Mouse (Mus musculus) midbrain, postnatal 0 days (tissue): ENCODE measurements at regions not wholly inside any gene's neighbourhood (a gene's known extent, or its start where the extent isn't known, plus 50 kb on each side); places are given as distances from the start of the nearest gene placed in this dataset.

ENCODE experiments used
- ATAC-seq: fragments of 200-750 bp; cut with Nextera tagmentation; 2 replicates; pipeline ENCODE4 v1.8.0; 2017; ENCODE audit warnings: moderate number of reproducible peaks, mild to moderate bottlenecking, moderate TSS enrichment, moderate library complexity; ENCODE audit not compliant: low FRiP score
- DNase-seq: peaks from one replicate; pipeline ENCODE4 v3.0.0-alpha.2; 2015; ENCODE audit warnings: low spot score
- H3K27ac ChIP-seq: fragments of 300-500 bp; sonication (generic); 2 replicates; pipeline ENCODE4 v1.5.1; 2014; ENCODE audit warnings: low read depth, mild to moderate bottlenecking, low read length, mixed read lengths
- H3K27me3 ChIP-seq: fragments of 300-500 bp; sonication (generic); 2 replicates; pipeline ENCODE4 v1.6.1; 2014; ENCODE audit warnings: low read length, control low read depth, mixed read lengths; ENCODE audit not compliant: insufficient read depth
- H3K36me3 ChIP-seq: fragments of 300-500 bp; sonication (generic); 2 replicates; pipeline ENCODE4 v1.6.1; 2014; ENCODE audit warnings: low read length, control low read depth, mixed read lengths; ENCODE audit not compliant: insufficient read depth
- H3K4me1 ChIP-seq: fragments of 300-500 bp; sonication (generic); 2 replicates; pipeline ENCODE4 v1.6.1; 2014; ENCODE audit warnings: mild to moderate bottlenecking, control low read depth, antibody characterized with exemption, low read length, mixed read lengths; ENCODE audit not compliant: insufficient read depth
- H3K4me2 ChIP-seq: fragments of 300-500 bp; sonication (generic); 2 replicates; pipeline ENCODE4 v1.6.1; 2014; ENCODE audit warnings: low read depth, mild to moderate bottlenecking, low read length, mixed read lengths; ENCODE audit not compliant: poor library complexity, severe bottlenecking
- H3K4me3 ChIP-seq: fragments of 300-500 bp; sonication (generic); 2 replicates; pipeline ENCODE4 v1.5.1; 2014; ENCODE audit warnings: low read depth, mild to moderate bottlenecking, low read length, moderate library complexity
- H3K9ac ChIP-seq: fragments of 300-500 bp; sonication (generic); replicated peaks from 2 replicates; pipeline ENCODE4 v1.6.1; 2014; ENCODE audit warnings: mild to moderate bottlenecking, low read length, moderate library complexity, mixed read lengths; ENCODE audit not compliant: poor library complexity, severe bottlenecking
- H3K9me3 ChIP-seq: fragments of 300-500 bp; sonication (generic); 2 replicates; pipeline ENCODE4 v1.6.1; 2016; ENCODE audit warnings: low read length, control low read depth
- CTCF ChIP-seq: IDR thresholded peaks from 2 replicates; pipeline ENCODE4 v1.5.1; 2016; ENCODE audit warnings: antibody characterized with exemption, mild to moderate bottlenecking
- WGBS: fragments of 180-500 bp; shearing (Covaris S2); extraction: QIAGEN DNeasy Blood & Tissue Kit; methylation state at CpG from one replicate; pipeline ENCODE4 v1.1.7; 2014; 5-methylcytosine and 5-hydroxymethylcytosine counted together

GRCm38 (mm10) chr13:97548527-97548977 is 211.9 kb downstream of the Gm10260 start:
- Histone ChIP-seq H3K27ac (peak overlapping the region; percentile 26), H3K36me3 (no peaks in the 10 kb centered on the region), H3K9me3 (no peaks in the 10 kb centered on the region), H3K27me3 (no peaks in the 10 kb centered on the region), H3K9ac (no peak overlapping the region), H3K4me1 (no peaks in the 10 kb centered on the region), H3K4me3 (no peak overlapping the region), H3K4me2 (no peak overlapping the region)
- peak; percentile 28 for DNase-seq
- no peak for TF ChIP-seq CTCF
- no peak for ATAC-seq
- 31% methylated on average over 9 of the region's 9 CpGs for WGBS

- no peak overlapping the region for H3K4me3 ChIP-seq
- H3K4me1 ChIP-seq, result no peaks in the 10 kb centered on the region
- H3K27ac ChIP-seq, result no peak overlapping the region
- 59% methylated on average over 5 of the region's 5 CpGs for WGBS
- no peaks in the 10 kb centered on the region for H3K27me3 ChIP-seq
- no peaks in the 10 kb centered on the region for H3K36me3 ChIP-seq
- no peak for ATAC-seq
- no peak overlapping the region for H3K9ac ChIP-seq
- DNase-seq, result no peak
- no peak overlapping the region for H3K4me2 ChIP-seq
- TF ChIP-seq CTCF, result no peak
- no peaks in the 10 kb centered on the region for H3K9me3 ChIP-seq
Observed at GRCm38 (mm10) chr13:97546936-97547335, 213.5 kb downstream of the Gm10260 start.

DNA sequence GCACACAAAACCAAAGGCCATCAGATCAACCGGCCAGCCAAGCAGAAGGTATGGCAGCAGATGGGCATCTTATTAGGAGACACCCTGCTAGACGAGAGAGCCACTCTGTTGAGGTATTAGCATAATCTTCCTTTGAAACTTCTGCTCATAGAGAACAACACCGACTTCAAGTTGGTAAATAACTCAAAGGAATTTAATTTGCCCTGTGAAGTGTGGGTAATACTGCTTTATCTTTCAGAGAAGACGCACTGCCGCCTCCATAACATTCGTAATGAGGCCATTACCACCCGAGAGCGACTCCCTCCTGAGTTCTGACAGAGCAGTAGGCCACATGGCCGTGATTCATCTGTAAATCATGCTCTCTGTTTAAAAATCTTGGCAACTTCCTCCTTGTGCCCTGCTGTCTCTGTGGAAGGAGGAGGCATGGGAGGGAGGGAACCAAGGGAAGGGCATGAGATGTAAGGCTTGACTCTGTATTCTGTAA is 214.4 kb downstream of the Gm10260 start:
- no peaks in the 10 kb centered on the region for H3K9me3 ChIP-seq
- ATAC-seq (no peak), DNase-seq (peak; percentile 83)
- no peak overlapping the region for H3K4me2 ChIP-seq
- no peaks in the 10 kb centered on the region for H3K4me1 ChIP-seq
- H3K27ac ChIP-seq, result no peak overlapping the region
- 42% methylated on average over 9 of the region's 9 CpGs for WGBS
- H3K36me3 ChIP-seq, result no peaks in the 10 kb centered on the region
- no peak overlapping the region for H3K9ac ChIP-seq
- no peak overlapping the region for H3K4me3 ChIP-seq
- H3K27me3 ChIP-seq, result no peaks in the 10 kb centered on the region
- TF ChIP-seq CTCF, result no peak

GRCm38 (mm10) chr13:97539686-97540085 is 220.7 kb downstream of the Gm10260 start:
- no peak overlapping the region for H3K4me2 ChIP-seq
- no peak overlapping the region for H3K9ac ChIP-seq
- ATAC-seq (no peak), DNase-seq (no peak)
- H3K9me3 ChIP-seq, result no peaks in the 10 kb centered on the region
- no peak overlapping the region for H3K4me3 ChIP-seq
- WGBS, result 72% methylated on average over 9 of the region's 9 CpGs
- no peaks in the 10 kb centered on the region for H3K36me3 ChIP-seq
- no peaks in the 10 kb centered on the region for H3K4me1 ChIP-seq
- no peak overlapping the region for H3K27ac ChIP-seq
- no peak for TF ChIP-seq CTCF
- no peaks in the 10 kb centered on the region for H3K27me3 ChIP-seq

GRCm38 (mm10) chr13:97538441-97538840 is 222.0 kb downstream of the Gm10260 start:
- Histone ChIP-seq H3K36me3 (no peaks in the 10 kb centered on the region), H3K9me3 (no peaks in the 10 kb centered on the region), H3K4me1 (no peaks in the 10 kb centered on the region), H3K27ac (no peak overlapping the region), H3K4me3 (no peak overlapping the region), H3K9ac (no peak overlapping the region), H3K4me2 (no peak overlapping the region), H3K27me3 (no peaks in the 10 kb centered on the region)
- no peak for ATAC-seq
- TF ChIP-seq CTCF, result no peak
- 90% methylated on average over 7 of the region's 7 CpGs for WGBS
- peak; percentile 59 for DNase-seq

DNA sequence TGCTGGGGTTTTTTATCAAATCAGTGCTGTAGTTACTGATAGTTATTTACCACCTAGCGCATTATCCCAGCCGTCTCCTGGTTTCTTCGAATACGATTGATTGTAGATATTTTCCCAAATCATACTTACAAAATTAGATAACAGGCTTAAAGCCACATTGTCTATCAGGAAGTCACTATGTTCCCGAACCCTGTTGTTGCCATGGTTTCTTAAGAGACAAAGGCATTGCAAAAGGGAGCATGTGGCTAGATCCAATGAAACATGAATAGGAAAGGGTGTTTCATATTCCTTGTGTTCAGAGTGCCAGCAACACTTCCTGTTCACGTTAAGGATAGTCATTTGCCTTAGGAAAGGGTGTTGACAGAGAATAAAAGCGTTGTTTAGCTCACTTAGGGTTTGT is 222.7 kb downstream of the Gm10260 start:
- DNase-seq, result no peak
- TF ChIP-seq CTCF, result no peak
- H3K27ac ChIP-seq, result no peak overlapping the region
- 65% methylated on average over 7 of the region's 7 CpGs for WGBS
- no peak for ATAC-seq
- no peaks in the 10 kb centered on the region for H3K4me1 ChIP-seq
- H3K9me3 ChIP-seq, result no peaks in the 10 kb centered on the region
- H3K4me3 ChIP-seq, result no peak overlapping the region
- H3K9ac ChIP-seq, result no peak overlapping the region
- no peaks in the 10 kb centered on the region for H3K36me3 ChIP-seq
- H3K4me2 ChIP-seq, result no peak overlapping the region
- no peaks in the 10 kb centered on the region for H3K27me3 ChIP-seq
